Mouse (Mus musculus) brain, adult 2 months (tissue): Measurements from ENCODE around the gene Ice2.

Source experiments
- DNase-seq: peaks from one replicate; pipeline ENCODE4 v3.0.0; 2011; ENCODE audit warnings: low read depth, low spot score

The Ice2 gene

GRCm38 (mm10) chr9:69397760-69398452 is at the start of gene Ice2:
Gene Ice2, plus strand, starts transcription at chr9:69397906.
- DNase-seq: peak; percentile 89

- DNase-seq: no peak
These were observed 48.2 kb upstream of the Ice2 start for GRCm38 (mm10) chr9:69349537-69349936.

DNA sequence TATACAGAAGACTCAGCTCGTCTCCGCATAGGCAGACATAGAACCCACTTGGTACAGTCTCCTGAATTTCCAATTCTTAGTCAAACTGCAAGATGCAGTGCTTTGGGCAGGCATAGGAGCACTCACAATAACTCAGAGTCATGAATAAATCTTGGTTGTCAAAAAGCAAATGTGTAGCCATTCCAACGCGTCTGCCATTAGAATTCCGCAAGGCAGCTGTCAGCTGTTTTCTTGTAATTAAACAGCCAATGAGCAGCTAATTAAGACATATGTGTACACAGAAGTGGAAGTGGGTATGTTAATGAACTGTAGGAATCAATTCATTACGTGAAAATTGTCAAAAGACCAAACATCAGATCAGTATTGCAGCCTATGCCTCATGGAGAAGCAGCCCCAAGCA is 43.5 kb upstream of the Ice2 start:
- no peak for DNase-seq

DNA sequence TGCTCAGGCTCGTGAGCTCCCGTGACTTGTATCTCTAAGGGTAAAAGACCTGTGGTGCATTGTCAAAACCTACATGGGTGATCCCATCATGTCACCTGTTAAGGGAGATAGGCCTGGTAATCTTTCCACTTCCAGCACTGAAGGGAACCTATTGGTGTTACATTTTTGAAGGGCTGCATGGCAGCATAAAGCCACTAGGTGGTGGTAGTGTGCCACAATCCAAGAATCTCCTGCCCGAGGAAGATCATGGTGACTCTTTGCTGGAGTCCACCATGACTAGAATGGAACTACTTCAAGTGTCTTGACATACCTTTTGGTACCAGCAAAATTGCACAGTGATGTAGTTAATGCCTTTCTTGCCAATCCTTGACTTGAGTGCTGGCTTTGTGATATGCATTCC is 39.9 kb upstream of the Ice2 start:
- DNase-seq: peak; percentile 66

- no peak for DNase-seq
These were observed 38.9 kb upstream of the Ice2 start for GRCm38 (mm10) chr9:69358797-69359196.

GRCm38 (mm10) chr9:69361951-69362445 is 35.7 kb upstream of the Ice2 start:
- peak; percentile 42 for DNase-seq

- peak; percentile 49 for DNase-seq
These were observed 34.9 kb upstream of the Ice2 start for GRCm38 (mm10) chr9:69362766-69363165.

DNA sequence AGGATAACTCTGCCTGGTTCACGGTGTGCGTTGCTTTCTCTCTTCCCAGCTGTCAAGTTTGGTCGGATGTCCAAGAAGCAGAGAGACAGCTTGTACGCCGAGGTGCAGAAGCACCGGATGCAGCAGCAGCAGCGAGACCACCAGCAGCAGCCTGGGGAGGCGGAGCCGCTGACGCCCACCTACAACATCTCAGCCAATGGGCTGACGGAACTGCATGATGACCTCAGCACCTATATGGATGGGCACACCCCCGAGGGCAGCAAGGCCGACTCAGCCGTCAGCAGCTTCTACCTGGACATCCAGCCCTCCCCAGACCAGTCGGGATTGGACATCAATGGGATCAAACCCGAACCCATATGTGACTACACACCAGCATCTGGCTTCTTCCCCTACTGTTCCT is 33.6 kb upstream of the Ice2 start:
- DNase-seq: no peak

DNA sequence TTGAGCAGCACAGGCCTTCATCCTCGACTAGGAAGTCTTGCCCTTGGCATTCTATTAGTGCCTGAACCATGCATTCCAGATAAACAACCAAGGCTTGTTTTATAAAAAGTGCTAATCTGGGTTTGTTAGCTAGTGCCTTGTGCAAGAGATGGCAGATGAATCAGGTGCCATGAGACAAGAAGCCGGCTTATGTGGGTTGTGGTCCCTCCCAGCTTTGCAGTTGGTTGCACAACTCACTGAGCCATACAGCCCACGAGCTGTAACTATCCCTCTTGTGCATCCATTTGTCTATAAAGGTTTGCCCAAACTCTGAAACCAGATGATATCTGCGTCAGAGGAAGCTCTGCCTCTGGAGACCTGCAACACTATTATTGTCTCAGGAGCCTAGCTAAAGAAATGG is 30.7 kb upstream of the Ice2 start:
- DNase-seq: no peak

GRCm38 (mm10) chr9:69368071-69368470 is 29.6 kb upstream of the Ice2 start:
- peak; percentile 78 for DNase-seq

DNA sequence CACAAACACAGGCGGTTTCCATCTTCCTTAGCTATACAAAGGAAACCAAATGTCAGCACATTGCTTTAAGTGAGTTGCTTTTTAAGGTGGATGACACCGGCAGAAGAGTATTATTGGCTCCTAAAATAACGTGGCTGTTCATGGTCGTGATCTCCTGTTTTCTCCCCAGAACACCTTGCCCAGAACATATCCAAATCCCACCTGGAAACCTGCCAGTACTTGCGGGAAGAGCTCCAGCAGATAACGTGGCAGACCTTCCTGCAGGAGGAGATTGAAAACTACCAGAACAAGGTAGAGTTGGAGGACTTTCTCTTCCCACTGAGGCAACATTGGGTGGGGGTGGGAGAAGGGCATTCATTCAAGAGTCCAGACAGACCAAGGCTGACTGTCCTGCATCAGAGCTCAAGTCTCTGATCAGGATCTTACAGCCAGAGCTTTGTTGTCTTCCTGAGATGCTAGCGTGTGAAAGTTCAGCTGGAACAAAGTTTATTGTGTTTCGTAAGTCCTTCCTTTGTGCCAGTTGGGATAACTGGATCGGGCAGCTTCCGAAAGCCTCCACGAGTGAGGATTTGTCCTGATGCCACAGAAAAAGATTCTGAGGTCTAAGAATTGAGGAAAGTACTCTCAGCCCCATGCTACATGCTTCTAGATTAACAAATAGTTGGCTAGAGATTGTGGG is 26.5 kb upstream of the Ice2 start:
- DNase-seq: peak; percentile 51

DNA sequence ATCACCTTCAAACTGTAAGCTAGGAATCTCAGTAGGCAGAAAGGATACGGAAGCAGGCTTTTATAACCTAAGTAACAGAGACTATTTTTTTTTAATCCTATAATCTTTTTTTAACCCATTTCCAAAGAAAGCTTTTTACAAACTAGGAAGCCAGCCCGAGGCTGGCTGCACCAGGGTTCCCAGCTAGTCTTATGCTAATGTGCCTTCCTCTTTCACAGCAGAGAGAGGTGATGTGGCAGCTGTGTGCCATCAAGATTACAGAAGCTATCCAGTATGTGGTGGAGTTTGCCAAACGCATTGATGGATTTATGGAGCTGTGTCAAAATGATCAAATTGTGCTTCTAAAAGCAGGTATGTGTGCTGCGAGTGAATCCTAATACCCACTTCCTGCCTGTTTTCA is 24.8 kb upstream of the Ice2 start:
- peak; percentile 61 for DNase-seq

DNA sequence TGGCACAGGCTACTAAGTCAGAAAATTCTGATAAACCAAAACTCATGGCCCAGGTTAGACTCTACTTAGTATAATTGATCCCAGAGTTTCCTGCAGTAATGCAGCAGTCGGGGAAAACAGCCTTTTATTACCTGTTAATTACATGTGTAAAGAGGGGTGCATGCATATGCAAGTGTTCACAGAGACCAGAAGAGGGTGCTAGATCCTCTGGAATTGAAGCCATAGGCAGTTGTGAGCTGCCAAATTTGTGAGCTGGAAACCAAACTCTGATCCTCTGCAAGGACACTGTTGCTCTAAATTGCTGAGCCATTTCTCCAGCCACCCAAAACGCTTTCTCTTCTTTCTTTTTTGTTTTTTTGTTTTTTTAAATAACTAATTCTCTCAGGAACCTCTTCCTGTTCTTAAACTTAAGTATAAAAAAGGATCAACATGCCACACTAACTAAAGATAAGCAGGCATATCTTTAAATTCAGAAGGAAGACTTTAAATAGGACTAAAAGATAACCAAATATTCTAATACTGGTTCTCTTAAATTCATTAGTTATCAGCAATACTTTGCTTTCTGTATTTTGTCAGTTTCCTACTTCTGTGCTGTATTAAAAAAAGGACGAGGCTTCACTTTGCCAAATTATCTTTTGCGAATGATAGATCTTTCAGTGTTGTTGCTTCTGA is 20.6 kb upstream of the Ice2 start:
- DNase-seq: no peak

GRCm38 (mm10) chr9:69377654-69378045 is 20.1 kb upstream of the Ice2 start:
- no peak for DNase-seq

DNA sequence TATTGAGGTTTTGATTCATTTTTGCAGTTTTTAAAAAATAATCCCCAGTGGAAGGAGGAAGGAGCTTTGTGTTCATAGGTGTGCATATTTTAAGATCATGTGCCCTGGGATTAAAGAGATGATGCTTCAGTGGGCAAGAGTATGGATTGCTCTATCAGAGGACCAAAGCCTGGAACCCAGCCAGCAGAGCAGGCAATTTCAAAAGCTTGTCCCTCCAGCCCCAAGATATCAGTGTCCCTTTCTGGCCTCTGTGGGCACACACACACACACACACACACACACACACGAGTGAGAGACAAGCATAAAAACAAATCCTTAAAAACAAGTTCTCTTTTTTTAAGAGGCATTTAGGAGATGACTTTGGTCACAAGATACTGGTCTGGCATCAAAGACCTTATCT is 17.2 kb upstream of the Ice2 start:
- no peak for DNase-seq

DNA sequence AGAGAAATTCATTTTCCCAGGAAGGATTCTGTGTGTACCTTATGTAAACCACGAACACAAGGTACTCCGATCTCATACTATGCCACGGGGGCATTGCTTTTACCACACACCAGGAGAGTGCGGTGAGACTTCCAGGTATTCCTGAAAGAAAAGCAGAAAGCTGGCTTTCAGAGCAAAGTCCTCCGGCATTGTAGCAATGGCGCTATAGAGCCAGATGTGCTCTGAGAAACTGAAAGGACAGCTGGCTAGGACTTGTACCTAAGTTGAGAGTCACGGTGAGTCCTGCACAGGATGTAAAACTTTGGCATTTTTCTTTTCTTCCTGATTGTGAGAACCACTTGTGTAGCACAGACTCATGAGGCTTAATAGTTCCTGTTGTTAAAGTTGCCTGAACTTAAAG is 16.0 kb upstream of the Ice2 start:
- DNase-seq: no peak

- DNase-seq: no peak
These were observed 13.2 kb upstream of the Ice2 start for GRCm38 (mm10) chr9:69384475-69384874.

DNA sequence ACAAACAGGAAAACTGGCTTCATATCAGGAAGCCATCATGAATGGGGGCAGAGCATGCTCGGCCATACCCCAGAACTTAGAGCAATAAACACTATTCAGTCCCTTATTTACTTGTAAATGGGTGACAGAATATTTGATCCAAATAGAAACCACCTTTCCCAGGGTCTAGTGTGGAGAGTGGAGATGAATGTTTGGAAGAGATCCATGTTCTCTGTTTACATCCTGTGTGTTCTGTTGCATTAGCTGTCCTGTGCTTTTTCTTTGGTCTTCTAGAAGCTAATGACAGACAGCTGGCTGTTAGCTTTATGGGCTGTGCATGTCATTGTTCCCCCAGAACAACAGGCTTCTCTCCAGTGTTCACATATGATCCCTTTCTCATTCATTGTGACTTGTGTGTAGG is 12.8 kb upstream of the Ice2 start:
- no peak for DNase-seq

- DNase-seq: no peak
These were observed 10.4 kb upstream of the Ice2 start for GRCm38 (mm10) chr9:69387296-69387695.

- peak; percentile 31 for DNase-seq
These were observed 7.1 kb upstream of the Ice2 start for GRCm38 (mm10) chr9:69390631-69391030.

DNA sequence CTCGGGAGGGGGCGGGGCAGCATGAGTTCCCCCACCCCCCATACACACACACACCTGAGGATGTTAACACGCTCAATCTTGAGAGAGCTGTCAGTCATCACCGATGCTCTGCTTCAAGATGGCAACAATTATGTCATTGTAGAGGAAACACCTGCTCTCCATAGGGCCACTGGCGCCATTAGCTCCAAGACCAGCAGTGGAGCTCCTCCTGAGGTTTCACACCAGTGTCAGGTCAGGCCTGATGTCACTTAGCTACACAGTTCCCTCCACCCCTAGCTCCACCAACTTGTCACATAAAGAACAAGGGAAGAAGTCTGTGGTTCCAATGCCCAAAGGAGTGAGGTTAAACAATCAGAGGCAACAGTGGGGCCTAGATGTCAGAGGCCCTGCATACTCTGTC is 3.5 kb upstream of the Ice2 start:
- no peak for DNase-seq

- no peak for DNase-seq
These were observed 310 bp upstream of the Ice2 start for GRCm38 (mm10) chr9:69397432-69397759.

- no peak for DNase-seq
These were observed 746 bp downstream of the Ice2 start for GRCm38 (mm10) chr9:69398453-69398850.
